Mouse (Mus musculus) right cerebral cortex, postnatal 36 days (tissue): ENCODE measurements around the gene Prnd.
A peak's percentile ranks its signal among the peaks of the same experiment; 100 is the strongest.

Experiments
- DNase-seq, 2 experiments: peaks; one replicate each; pipeline ENCODE4 v3.0.0; 2022; ENCODE audit warnings: low spot score in 2 of 2, mixed read lengths in 1 of 2

The Prnd gene

DNA sequence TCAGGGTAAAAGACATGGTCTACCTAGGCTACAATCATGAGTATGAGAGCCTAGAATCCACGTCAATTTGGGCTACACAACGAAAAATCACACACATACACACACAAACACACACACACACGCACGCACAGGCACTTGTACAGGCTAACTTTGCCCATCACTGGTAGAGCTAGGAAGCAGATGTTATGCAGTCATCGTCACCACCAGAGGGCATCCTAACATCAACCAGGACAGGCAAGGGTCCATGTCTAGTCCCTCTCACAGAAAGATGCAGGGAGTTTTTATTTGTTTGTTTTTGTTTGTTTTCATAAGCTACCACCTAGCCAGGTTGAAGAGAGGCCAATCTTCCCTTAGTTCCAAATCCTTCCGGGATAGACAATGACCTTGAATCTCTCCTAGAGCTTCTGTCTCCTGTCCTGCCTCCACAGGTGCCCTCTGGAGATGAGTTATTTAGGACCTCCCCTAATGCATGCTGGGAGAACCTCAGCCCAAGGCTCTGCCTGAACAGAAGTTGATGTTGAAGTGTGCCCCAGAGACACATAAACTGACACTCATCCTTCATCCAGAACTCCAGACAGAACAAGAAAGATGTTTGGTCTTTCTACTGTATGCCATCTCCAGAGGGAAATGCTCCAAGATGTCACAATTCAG lies 32.0 kb downstream of the Prnd start:
- no peak for DNase-seq

- no peak for DNase-seq
Observed at GRCm38 (mm10) chr2:131987950-131988349, 37.3 kb downstream of the Prnd start.

GRCm38 (mm10) chr2:131988550-131988949 lies 37.9 kb downstream of the Prnd start:
- DNase-seq = no peak

DNA sequence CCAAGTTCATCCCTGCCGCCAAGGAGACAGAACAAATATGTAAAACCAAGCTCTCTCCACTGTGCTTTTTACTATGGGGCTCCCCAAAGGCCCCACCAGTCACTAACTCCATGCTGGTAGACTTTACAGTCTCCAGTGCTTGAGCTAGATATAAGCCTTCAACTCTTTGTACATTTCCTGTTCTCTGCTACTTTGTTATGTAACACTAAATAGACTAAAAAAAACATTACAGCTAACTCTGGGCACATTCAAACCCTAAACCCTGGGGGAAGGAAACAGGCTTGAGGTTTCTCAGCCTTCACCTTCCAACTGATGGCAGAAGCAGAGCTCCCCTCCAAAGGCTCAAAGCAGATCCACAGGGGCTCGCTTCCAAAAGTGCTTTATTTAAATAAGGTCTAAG lies 41.8 kb downstream of the Prnd start:
- DNase-seq = no peak

- no peak for DNase-seq
Observed at GRCm38 (mm10) chr2:131993151-131993550, 42.5 kb downstream of the Prnd start.

GRCm38 (mm10) chr2:131993563-131994088 lies 43.0 kb downstream of the Prnd start:
- DNase-seq = no peak

GRCm38 (mm10) chr2:131994971-131995370 lies 44.3 kb downstream of the Prnd start:
- DNase-seq = no peak

- DNase-seq = peak; percentile 41 to 69
Observed at GRCm38 (mm10) chr2:131995742-131996141, 45.1 kb downstream of the Prnd start.

DNA sequence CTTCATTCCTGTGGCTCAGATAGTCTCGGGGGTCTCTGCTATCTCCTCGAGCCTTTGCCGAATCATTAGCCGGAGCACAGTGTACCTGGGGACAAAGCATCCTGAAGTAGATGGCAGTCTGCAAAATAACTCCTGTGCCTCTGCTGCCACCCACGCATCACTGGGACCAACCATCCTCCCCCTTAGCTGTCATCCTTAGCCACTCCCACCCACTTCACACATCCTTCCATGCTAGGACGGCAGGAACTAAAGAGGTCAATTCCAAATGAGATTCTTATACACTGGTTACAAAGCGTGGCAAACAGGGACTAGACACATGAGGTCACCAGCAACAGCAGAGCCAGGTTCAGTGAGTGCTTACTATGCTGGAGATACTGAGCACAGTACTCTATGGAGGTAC lies 45.7 kb downstream of the Prnd start:
- DNase-seq = peak in 1 of 2 experiments; percentile 50

GRCm38 (mm10) chr2:131997356-131997755 lies 46.7 kb downstream of the Prnd start:
- DNase-seq = no peak

GRCm38 (mm10) chr2:132001696-132002334 lies 51.2 kb downstream of the Prnd start:
- no peak for DNase-seq

GRCm38 (mm10) chr2:132003916-132004315 lies 53.3 kb downstream of the Prnd start:
- no peak for DNase-seq

GRCm38 (mm10) chr2:132004495-132005136 lies 54.0 kb downstream of the Prnd start:
- DNase-seq = no peak

- DNase-seq = no peak
Observed at GRCm38 (mm10) chr2:132005445-132005844, 54.8 kb downstream of the Prnd start.
